Mouse (Mus musculus): ENCODE measurements around the gene C1qa.

C1qa gene

DNA sequence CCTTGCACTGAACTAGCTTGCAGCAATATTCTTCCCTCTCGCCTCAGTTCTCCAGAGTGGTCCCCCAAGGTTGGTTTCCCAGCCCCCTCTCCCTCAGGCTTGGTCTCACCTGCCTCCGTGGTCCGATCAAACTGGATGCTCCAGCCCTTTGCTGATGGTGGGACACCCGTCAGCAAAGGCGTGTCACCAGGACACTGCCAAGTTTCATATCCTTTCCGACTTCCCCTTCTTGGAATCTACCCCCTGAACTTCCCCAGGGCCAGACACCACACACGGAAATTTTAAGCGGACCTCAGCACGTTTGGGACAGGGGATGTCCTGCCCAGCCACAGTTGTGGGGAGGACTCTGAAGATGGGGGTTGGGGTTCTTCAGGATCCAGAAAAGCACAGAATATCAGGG lies at the start of gene C1qa:
TSS of gene C1qa (minus strand) at position 167 of the 400 bp plus-strand sequence.
- DNase-seq, result no peak

DNA sequence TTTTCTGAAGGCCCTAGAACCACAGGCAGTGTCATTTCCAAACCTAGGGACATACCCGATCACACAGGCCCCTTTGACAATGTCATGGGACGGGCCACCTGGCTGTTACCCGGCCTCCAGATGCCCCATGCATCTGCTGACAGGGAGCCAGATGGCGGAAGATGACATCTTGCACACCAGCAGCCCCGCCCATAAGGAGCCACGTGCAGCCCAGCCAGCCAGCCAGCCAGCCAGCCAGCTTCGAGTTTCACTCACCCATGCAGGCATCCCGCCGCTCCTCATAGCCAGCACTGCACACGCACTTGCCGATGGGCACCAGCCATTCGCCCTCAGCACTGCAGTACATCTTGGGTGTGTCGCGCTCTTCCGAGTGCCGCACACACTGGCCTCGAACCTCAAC lies 46.8 kb upstream of the C1qa start:
- DNase-seq, result no peak

DNA sequence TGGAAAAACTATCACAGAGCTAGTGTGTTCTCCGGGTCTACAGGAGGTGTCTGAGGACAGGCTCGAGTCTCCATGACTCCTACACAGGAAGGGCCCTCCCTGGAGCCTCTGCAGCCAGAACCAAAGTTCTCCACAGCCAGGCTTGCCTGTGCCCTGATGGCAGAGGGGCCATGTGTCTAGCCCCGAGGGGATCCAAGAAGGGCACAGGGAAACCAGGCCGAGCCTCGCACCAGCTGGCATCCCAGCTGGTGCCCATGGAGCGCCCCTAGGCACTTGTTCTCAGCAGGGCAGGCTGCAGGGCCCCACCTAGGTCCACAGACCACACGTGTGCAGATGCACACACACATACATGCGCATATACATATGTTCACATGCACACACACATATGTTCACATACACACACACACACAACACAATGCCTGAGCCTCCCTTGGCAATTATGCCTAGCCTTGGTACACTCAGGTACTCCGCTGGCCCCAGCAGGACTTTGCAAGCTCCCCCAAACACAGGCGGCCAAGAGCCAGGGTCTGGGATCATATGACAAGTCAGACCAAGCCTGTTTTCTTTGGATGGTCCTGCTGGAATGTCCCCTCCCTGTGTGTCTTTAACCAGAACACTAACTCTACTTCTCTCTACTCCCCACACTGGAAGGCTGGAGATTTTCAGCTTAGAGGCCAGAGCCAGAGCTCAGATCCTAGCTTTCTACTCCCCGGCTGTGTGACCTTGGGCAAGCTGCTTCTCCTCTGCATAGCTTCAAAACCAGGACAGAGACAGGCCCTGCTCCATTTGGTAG lies 46.2 kb upstream of the C1qa start:
- no peak for DNase-seq

DNA sequence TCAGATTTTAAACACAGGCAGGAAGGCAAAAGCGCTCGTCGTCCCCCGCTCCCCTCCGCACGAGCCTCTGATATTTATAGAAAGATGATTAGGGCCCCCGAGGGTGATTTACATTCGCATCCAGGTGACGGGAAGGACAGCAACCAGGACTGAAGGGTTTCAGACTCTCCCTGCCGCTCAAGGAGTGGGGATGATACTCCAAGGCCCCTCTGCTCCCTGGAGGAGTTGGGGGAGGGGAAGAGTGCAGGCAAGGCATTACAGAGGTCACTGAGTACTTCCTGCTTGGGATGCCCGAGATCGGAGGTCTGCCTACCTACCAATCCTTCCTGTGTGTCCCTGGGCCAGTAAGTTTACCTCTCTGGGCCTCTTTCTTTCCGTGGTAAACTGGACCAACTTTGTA lies 44.6 kb upstream of the C1qa start:
- no peak for DNase-seq

DNA sequence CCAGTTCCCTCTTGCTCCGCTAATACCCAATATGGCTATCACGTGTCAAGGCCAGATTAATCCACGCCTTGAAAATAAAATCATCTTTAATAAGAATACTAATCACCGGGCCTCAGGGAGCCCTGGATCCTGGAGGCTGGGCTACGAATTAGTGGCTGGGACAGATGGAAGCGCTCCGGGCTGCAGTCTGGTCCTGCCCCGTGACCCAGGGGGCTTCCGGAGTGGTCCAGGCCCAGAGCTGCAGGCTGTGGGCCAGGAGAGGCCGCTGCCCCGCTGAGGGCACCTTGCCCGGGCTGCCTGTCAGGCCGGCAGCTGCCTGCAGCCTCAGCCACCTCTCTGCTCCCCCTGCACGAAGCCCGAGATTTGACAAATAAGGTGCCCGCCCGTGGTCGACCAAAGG lies 44.2 kb upstream of the C1qa start:
- DNase-seq, result no peak

DNA sequence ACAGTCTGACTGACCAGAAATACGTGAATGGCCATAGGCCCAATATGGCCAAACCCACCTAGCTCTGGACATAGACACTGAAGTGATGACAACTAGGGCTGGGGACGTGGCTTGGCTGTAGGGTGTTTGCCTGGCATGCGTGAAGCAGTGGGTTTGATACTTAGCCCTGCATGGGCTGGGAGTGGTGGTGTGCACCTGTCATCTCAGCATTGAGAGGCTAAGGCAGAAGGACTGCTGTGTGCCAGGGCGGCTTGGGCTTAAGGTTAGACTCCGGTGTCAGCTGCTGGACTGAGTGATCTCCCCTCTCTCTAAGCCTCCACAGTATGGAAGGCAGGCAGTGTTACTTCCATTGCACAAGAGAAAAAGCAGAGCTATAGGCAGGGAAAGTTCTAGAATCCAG lies 39.3 kb upstream of the C1qa start:
- DNase-seq, result no peak

DNA sequence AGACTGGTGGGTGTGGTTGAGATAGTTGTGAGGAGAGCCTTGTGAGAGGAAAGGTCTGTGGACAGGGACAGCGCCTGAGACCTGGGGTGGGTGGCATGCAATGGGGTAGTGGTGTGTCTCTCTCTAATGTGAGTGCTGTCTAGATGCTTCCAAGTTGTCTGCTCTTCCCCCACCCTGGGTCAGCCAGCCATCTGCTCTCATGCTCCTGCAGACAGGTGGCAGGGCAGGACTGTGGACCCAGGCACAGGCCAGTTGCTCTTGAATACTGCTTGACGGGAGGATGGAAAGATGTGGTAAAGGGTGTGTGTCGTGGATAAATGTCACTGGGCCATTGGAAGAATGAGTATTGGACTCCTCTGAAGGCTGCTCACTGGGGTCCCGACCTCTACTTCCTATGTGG lies 38.7 kb upstream of the C1qa start:
- no peak for DNase-seq

DNA sequence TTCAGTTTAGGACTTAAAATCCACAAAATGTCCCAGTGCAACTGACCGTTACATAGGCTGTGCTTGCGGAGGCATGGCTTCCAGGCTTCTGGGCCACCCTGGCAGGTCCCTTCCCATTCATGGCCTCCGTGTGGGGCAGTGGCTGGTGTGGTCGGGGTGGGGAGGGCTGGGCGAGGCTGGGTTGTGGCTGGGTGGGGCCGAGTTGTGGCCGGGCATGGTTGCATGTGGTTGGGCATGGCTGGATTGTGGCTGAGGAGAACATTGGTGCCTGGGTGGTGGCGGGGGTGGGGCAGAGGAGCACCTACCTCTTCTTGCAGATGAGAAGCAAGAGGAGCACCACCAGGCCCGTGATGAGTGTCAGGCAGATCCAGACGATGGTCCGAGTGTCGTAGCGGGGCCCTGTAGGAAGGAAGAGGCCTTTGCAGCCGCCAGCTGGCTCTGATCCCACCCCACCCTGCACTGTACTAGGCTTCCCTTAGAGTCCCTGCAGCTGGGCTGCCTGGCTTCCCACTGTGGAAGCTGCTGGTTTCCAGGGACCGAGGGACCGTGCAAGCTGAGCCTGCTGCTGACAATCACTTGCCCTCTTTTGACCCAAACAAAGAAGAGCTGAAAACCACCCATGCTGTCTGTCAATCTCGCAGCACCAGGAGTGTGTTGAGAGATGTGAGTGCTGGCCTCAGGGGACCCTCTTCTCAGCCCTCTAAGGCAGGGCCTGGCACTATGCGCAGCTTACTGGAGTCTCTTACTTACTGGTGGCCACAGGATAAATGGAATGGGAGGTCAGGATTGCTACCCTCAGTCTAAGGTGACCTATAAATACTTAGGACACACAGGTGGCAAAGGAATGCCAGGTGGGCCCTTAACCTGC lies 36.4 kb upstream of the C1qa start:
- DNase-seq, result no peak

DNA sequence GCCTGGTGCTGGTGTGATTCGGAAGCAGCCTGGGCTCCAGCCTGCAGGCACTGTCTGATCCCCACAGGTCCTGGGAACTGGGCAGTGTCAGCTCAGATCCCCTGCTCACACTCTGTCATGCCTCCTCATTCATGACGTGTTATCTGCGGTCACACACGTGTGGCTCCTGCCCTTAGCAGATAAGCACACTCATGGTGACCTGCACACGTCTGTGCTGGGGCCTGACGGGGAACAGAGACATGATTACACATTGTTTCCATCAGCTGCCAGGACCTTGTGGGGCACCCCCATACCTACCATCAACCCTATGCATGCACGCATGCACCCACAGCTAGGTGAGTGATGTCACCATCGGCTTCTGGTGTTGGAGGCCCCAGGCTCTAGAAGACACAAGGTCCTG lies 31.9 kb upstream of the C1qa start:
- no peak for DNase-seq

DNA sequence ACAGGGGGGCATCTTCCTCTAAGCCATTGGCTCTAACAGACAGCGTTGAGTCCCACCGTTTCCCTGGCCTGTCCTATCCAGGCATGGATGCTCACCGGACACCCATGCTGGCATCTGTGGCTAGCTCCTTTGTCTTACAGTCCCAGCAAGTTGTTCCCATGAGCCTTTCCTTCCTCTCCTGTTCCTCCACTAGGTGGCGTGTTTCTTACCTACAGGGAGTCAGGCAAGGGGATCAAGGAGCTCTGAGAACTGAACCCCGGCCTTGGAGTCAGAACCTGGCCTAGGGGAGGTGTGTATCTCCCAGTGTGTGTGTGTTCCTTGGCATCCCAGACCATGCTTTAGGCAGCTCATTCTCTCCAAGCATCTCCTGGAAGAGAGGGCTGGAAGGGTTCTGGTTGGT lies 30.3 kb upstream of the C1qa start:
- peak; percentile 17 for DNase-seq

DNA sequence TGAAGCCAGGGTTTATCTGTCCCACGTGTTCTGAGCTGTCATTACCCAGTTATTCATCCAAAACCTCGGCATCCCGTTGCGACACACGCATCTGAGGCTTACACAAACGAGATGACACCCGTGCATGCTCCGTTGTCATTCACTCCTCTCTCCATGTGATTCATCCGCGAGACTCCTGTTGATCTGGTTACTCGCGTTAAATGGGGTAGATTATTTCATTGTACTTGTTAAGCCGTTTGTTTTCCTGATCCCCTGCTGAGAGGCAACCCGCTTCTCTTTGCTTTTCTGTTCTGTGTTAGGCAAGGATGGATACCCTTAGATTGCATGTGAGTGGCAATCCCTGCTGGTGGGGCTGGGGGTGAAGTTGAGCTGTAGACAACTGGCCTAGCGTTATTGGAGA lies 27.2 kb upstream of the C1qa start:
- no peak for DNase-seq

DNA sequence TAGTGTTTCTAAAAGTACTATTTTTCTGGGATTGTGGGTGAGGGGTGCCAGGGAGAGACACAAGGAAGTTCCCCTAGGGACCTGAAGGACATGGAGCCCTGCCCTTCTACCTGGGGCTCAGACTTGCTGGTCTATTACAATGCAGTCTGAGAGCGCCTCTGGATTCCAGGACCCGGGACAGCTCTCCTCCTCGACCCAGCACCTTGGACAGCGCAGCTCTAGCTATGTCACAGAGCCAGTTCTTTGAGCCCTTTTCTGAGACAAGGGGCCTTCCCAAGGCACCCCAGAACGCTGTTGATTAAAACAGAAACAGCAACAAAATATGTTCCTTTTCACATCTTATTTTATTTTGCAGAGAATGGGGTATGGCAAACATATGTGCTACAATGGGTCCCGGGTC lies 25.9 kb upstream of the C1qa start:
- peak; percentile 38 for DNase-seq

DNA sequence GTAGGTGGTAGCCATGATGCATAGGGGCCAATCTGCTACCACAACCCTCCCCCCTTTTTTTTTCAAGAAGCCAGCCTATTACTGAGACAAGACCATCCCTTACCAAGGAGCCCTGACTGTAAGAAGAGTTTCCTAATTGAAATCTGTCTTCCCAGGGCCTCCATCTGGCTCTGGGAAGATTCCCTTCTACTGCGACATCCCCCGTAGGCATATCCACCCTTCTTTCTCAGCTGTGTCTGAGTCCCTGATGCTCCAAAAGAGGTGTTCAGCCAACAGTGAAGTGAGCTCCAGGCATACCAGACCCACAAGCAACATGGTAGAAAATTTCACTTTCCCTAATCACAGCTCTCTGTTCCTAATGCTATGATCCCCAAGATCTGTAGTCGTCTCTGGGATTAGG lies 20.9 kb upstream of the C1qa start:
- no peak for DNase-seq

DNA sequence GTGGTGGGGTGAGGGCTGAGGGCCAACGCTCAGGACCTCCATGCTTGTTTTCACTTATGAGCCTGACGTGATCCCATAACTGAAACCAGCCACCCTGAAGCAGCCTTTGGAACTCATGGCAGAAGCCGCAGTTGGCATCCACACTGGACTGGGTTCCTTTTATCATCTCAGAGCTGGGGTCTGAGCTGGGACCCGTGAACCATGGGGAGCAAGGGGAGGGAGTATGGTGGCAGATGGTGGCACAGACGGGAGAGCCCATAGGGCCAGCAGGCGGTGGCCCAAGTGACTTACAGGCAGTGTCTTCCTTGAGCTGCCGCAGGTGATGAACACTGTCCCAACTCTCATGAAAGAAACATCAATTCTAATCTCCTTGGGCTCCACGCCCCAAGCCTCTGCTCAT lies 20.2 kb upstream of the C1qa start:
- no peak for DNase-seq

DNA sequence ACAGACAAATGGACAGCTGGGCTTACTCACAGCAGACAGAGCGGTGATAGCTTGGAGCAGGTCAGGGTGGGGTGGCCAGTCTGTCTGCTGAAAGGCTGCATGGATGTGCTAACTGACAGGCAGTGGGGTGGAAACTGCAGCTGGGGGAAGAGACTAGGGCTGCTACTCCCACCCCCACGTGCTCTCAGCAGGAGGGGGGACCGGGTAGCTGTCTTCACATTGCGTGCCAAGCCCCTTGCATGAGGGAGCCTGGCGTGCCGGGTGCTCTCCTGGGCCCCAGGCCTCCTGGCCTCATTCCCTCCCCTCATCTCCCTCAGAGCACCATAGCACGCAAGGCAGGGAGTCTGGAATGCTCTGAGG lies 18.5 kb upstream of the C1qa start:
- DNase-seq, result no peak

DNA sequence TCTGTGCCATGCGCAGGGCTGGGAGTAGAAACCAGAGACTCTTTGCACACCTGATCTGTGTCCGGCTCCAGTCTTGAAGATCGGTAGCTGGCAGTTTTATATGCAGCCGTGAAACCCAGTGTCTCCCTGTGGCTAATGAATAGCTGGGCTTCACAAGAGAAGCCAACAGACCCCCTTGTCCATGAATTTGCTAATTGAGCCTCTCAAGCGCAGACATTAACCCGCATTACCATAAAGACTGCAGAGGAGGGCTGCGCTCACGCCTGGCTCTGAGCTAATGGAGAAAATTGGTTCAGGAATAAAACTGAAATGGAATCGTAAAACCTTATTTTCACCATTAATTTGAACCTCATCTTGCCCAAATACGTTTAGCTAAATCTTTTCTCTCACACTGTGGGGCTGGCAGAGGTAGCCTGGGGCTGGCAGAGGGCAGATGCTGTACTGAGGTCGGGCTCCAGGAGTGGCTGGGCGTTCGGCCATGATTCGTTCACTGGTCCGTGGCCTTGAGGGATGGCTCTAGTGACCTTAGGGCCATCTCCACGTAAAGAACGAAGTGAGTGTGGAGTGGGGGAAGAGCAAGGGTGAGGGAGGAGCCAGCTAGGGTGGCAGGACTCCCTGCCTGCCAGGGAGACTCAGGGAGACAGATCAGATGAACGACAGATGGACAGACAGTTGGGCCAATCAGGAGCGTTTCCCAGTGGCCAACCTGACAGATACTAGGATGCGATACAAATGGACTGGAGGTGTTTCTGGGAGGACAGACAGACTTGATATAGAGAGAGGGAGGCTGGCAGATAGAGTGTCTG lies 18.0 kb upstream of the C1qa start:
- no peak for DNase-seq

DNA sequence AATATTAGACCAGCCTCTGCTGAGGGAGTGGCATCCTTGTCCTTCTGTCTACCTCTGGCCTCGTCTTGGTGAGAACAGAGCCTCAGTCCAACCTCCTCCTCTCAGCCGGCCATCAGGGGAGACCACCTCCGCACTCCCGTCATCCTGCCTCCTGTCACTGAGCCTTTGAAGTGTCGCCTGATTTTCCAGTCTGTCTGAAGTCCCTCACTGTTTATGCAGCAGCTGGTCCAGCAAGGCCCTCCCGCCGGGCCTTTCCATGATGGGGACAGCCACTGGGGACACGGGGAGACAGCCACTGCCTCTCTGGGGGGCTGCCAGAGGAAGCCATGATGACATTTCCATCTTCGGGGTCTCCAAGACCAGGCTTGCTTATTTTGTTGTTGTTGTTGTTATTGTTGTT lies 14.2 kb upstream of the C1qa start:
- no peak for DNase-seq

DNA sequence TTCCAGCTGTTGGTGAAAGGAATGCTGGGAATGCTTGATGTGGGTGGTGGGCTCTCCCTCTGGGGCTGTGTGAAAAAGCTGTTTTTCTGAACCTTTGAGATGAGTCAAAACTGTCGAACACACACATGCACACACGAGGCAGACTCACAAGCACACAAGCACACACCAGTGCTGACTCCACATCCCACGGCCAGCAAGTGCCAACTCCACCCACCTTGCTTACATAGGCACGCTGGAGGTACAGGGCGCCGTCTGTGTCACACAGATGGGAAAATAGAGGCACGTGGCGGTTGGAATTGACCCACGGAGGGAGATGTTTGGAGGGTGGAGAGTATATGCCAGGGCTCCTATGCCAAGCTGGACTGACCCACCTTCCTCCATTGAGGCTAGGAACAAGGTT lies 13.2 kb upstream of the C1qa start:
- DNase-seq, result no peak

DNA sequence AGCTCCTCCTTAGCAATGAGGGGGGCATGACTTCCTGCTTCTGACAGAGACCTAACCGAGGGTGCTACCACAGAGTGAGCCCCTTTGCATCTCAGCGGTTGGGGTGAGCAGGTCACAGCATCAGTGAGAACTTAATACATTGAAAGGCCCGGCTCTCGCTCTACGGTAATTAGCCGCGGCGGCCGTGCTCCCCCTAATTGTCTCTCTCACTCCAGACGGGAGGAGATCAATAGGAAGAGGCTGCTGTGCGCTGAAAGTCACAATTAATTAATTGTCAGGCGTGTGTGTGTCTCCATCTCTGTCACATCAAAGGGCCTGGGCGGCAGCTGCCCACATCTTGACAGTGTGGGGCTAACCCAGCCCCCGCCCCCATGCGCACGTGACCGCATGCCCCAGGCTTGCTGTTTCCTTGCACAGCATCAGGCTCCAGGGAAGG lies 12.6 kb upstream of the C1qa start:
- no peak for DNase-seq

DNA sequence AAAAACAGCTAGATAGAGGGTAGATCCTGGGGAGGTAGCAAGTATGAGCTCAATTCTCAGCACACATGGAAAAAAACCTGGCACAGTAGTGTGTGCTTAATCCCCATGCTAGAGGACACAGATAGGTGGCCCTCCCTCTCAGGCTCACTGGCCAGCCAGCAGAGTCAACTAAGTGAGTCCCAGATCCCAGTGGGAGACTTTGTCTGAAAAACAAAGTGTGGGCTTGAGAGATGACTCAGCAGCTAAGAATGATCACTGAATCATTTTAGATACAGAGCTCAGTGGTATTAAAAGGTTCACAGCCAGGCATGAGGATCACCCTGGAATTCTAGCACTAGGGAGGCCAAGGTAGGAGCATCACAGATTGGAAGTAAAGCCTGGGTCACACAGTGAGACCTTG lies 9.2 kb upstream of the C1qa start:
- DNase-seq, result no peak

DNA sequence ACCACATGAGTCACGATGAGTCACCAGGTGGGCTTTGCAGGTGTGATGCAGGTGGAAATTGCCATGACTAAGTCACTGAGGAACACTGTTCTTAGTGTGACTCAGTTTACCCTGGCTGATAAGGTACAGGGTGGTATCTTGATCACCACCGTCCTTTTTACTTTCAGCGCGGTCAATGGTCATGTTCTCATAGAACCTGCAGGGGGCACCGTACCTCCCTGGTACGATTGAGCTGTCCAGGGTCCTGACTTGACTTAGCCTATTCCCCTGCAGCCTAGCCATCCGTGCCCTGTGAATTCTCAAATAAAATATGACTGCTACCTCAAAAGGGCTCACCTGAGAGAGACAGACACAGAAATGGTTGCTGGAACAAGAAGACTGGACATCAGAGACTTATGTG lies 8.4 kb upstream of the C1qa start:
- DNase-seq, result peak; percentile 7

DNA sequence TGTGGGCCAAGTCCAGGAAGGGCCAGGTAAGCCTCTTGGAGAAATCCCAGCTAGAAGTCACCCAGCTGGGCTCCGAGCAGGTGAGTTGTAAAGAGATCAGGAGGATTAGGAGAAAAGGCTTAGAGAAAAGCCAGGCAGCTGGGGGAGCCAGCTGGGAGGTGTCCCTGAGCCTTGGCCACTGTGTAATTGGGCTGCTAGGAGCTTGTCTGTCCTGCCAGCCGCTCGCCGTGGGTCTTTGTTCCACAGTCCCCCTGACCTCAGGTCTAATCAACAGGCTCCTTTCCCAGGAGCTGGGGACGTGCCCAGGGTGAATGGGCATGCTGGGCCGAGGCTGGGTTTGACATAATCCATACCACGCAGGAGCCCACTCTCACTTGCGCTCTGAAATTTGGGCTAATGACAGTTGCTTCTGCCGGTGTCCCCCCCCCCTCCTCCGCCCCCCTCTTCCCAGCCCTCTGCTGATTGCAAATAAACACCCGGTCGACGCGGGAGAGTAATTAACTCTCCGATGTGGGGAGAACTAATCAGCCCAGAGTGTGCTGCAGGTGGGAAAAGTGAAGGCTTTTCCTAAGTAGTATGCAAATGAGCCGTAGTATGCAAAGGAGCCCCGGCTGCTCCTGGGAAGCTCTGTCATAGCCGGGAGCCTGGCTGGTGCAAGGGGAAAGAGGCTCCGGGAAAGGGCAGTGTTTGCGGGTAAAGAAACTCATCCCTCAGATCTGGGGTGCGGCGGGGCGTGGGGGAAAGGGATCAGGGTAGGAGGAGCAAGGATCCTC lies 6.3 kb upstream of the C1qa start:
- no peak for DNase-seq

DNA sequence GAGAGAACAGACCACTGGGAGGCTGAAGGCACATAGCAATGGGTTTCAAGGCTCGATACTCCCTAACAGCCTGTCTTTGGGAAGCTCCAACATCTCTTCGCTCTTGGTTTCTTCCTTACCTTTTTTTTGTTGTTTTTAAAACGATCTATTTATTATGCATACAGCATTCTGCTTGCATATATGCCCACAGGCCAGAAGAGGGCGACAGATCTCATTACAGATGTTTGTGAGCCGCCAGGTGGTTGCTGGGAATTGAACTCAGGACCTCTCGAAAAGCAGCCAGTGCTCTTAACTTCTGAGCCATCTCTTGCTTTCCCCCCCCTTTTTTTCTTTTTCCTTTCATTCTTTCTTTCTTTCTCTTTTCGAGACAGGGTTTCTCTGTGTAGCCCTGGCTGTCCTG lies 551 bp upstream of the C1qa start:
- no peak for DNase-seq

All from kidney, adult 11 months (tissue).